Mouse (Mus musculus) layer of hippocampus, postnatal 14 days (tissue): ENCODE data around the gene Mrpl54. TPM values are rescaled to one million over a fixed set of nuclear protein-coding genes. Genes with fewer than 3 reads are reported as not detected.

Source experiments
- DNase-seq, 2 experiments: peaks; one replicate each; pipeline ENCODE4 v3.0.0; 2021 to 2022; ENCODE audit warnings: low spot score in 2 of 2, mixed read lengths in 1 of 2
- total RNA-seq, 2 experiments: library from RNA; stranded (reverse); gene quantifications; 2 replicates each; pipeline ENCODE4 v1.2.3; 2021

Mrpl54 gene
- total RNA-seq, 2 experiments from 2014 or later = 36.5 to 50.4 TPM

GRCm38 (mm10) chr10:81295185-81295584, 28.5 kb upstream of the Mrpl54 start:
- no peak for DNase-seq

- no peak for DNase-seq
These were observed 27.7 kb upstream of the Mrpl54 start for GRCm38 (mm10) chr10:81294442-81294841.

DNA sequence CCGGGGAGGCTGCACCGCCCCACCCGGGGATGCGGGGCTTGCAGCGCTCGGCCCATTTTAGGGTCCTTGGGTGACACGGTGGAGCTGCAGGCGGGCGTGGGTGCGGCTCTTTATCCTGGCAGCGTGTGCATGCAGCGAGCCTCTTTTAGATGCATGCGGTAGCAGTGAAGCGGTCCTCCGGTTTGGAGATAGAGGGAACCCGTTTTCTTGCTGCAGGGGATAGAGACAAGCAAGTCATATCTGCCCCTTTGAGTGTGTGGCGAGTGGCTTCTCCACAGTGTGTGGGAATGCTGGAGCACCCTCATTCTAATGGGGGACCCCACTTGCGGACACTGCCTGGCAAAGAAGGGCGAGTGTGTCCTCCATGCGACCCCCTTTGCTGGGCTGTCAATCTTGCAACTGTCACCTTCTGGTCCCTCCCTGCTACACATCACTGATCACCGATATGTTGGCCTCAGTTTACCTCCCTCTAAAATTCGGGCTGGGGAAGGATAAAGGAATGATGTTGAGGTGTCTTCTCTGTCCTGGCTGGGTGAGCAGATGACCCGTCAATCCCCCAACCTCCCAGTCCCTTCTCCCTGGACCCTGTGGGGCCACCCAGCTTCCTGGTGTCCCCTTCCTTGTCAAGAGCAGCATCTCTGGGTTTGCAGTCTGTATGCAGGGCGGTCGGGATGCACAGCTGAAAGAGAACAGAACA, 26.7 kb upstream of the Mrpl54 start:
- no peak for DNase-seq

DNA sequence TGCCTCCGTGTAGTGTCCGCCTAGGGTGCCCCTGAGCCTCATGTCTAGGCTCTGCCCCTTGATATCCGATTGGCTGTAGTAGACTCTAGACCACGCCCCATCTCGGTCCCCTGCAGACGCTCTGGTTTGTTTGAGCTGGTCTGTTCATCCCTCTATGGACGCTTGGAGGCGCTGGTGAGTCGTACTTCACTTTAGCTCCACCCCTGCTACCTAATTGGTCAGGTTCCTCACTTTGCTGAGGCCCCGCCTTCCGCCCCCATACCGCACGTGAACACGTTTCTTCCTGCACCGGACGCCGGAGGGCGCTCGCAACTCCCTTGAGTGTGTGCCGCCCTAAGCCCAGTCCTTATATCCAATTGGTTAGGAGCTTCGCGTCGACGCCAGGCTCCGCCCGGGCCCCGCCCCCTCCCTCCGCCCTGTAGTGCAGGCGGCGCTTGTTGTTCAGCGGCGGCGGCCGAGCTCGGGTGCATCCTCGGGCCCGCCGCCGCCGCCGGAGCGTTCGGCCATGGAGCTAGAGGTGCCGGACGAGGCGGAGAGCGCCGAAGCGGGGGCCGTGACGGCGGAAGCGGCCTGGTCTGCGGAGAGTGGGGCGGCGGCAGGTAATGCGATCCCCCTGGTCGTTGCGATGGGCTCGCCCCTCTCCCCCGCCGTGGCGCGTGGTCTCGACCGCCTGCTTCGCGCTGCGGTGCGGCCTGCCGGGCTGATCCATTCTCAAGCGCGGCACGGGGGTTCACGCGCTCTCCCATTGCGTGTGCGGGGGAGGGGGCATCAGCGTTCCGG, 26.0 kb upstream of the Mrpl54 start, which contains the start of gene Pip5k1c:
TSS of gene Pip5k1c (plus strand) at position 410 of the 780 bp plus-strand sequence.
- DNase-seq = peak; percentile 99 to 100

DNA sequence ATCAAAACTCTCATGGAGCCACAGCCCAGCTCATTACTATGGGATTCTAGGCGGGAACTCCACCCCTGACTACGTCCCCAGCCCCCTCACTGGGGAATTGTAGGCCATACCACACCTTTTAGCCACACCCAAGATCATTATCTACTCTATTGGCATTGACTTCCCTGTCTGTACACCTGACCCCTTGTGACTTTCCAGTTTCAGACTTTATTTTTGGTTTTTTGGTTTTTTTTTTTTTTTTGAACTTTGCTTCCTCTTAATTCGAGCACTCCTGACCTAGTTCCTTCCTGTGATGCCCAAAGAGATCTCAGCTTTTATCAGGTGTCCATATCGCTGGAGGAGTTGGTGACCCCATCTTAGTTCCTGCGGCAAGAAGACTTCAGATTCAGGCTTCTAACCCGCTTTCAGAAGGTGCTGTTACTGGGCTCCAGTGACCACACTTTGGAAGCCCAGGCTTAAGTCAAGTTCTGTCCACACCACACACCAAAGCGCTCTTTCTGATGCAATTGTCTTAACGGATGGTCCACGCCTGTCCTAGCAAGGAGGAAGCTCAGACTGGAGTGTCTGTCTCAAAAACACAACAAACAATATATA, 24.9 kb upstream of the Mrpl54 start, which contains the start of gene Tjp3:
TSS of gene Tjp3 (minus strand) at position 71 of the 594 bp plus-strand sequence.
- DNase-seq = no peak

GRCm38 (mm10) chr10:81290698-81291460, 24.1 kb upstream of the Mrpl54 start:
- no peak for DNase-seq

DNA sequence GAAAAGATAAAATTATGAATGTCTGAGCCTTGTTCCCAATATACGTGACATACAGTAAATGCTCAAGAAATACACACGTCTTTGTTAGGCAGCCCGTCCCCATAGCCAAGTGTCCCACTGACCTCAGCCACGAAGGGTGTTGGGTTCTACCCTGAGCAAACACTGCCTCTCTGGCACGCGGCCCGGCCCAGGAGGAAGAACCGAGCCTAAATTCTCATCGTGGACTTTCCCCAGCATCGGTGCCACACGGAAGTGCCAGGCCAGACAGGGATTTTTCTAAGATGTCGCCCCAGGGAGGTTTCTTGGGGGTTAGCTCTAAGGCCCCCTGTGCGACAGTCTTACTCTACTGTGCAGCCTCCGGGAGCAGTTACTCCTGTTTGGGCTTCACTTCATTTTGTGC, 23.1 kb upstream of the Mrpl54 start:
- no peak for DNase-seq

- peak in 1 of 2 experiments; percentile 70 for DNase-seq
These were observed 22.5 kb upstream of the Mrpl54 start for GRCm38 (mm10) chr10:81289278-81289677.

- DNase-seq = no peak
These were observed 21.9 kb upstream of the Mrpl54 start for GRCm38 (mm10) chr10:81288601-81289000.

DNA sequence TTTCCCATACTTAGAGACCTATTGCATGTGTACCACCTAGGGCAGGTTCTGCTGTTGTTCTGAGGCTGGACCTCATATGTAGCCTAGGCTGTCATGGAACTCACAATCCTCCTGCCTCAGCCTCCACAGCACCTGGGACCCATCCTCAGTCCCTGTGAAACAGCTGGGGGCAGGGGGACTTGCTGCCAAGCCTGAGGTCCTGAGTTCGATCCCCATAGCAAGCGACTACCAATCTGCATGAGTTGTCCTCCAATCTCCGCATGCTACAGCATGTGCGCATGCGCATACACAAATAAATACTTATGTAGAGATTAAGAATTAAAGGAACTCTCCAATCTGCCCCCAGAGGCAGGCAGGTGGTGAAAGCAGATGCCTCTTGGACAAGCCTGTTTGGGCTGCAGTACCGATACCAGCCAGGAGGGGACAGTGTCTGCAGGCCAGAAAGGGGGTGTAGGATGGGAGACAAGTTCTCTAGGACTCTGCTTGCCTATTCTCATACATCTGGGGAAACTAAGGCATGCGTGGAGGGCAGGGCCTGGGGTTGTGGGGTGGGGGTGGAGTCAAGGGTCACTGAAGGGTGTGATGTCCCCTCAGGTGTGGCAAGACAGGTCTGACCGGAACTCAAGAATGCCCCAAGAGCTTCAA, 20.9 kb upstream of the Mrpl54 start:
- DNase-seq = no peak

GRCm38 (mm10) chr10:81286586-81286985, 19.9 kb upstream of the Mrpl54 start:
- DNase-seq = no peak

DNA sequence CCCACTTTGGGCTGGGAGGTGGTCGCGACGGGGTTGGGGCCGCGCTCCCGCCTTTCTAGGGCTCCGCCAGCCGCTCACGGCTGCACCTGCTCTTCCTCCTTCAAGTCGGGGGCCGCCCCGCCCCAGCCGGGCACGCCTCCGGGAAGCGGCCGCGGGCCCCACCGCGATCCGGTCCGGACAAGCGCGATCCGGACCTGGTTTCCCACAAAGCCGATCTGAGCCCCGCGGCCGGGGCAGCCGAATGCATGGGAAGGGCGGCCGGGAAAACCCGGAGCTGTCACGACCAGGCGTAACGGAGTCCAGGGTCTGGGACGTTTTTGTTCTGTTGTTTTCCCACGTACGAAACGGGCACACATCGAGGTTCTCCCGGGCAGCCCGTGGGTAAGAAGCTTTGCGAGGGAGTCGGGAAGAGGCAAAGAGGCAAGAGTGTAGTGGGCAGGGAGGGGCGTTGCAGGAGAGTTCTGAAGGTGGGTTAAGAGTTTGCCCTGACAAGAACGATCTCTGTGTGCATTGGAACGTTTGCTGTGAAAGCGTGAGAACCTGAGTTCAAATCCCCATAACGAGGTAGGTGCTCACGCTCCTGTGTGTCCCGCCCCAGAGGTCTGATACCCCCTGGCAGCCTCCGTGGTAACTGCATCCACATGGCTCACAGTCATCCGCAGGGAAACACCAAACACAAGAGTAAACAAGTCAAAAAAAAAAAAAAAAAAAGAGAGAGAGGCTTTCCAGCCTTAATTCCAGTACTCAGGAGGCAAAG, 19.1 kb upstream of the Mrpl54 start:
- DNase-seq = peak; percentile 81 to 84

GRCm38 (mm10) chr10:81284719-81285118, 18.0 kb upstream of the Mrpl54 start:
- DNase-seq = no peak

- DNase-seq = no peak
These were observed 17.5 kb upstream of the Mrpl54 start for GRCm38 (mm10) chr10:81284189-81284588.

- DNase-seq = no peak
These were observed 12.8 kb upstream of the Mrpl54 start for GRCm38 (mm10) chr10:81279496-81279895.

DNA sequence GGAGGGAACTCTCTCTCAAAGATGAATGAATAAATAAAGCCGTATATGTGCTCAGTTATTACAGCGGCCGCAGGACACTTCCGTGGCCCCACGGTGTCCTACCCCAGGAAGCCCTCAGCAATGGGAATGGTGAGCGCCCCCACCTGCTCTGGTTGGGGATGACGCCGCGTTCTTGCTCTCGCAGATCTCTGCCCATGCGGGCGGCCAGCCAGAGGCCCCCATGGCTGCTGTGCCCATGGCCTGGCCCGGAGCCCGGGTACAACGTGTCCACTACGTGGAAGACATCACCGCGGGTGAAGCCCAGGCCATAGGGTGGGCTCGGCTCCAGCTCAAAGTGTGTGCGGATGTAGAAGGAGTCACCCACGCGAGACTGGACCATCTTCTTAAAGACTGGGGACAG, 10.9 kb upstream of the Mrpl54 start:
- no peak for DNase-seq

DNA sequence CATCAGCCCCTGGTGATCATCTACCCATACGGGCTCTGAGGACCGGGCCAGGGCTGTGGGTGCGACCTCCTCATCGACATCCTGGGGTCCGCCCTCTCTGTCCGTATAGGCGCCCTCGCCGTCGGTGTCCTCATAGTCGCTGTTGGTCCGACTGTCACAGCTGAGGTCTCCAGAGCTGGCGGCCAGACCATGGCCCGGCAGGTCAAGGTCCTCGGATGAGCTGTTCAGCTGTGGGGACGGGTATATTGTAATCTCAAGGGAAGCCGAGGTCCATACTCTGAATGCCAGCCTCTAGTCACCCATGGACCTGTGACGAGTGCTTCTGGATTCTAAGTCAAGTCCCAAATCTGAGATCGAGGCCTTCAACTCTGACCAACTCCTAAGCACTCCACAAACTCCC, 7.1 kb upstream of the Mrpl54 start:
- no peak for DNase-seq

DNA sequence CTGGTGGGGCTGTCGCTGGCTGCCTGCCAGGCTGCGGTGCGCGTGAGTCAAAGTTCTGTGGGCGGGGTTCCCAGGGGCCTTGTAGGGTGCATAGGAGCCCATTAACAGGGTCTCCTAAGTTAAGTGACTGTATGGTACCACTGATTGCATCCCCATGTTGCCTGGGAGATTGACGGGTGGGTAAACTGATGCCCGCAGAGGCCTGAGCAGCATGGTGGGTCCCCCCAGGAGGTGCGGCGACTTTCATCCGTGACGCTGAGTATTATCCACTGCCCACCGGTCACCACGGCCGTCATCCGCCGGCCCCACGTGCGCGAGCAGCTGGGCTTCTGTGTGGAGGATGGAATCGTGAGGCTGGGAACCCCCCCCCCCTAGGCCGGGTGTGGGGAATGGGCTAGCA, 5.6 kb upstream of the Mrpl54 start:
- no peak for DNase-seq

- no peak for DNase-seq
These were observed 2.1 kb upstream of the Mrpl54 start for GRCm38 (mm10) chr10:81268643-81269412.
